Mouse (Mus musculus) embryo, embryonic 10 days (tissue): ENCODE results near the gene Il2rb.
A peak's percentile ranks its signal among the peaks of the same experiment; 100 is the strongest.

Source experiments
- DNase-seq: peaks from one replicate; pipeline ENCODE4 v3.0.0-alpha.2; 2015; ENCODE audit warnings: low spot score

Gene Il2rb

DNA sequence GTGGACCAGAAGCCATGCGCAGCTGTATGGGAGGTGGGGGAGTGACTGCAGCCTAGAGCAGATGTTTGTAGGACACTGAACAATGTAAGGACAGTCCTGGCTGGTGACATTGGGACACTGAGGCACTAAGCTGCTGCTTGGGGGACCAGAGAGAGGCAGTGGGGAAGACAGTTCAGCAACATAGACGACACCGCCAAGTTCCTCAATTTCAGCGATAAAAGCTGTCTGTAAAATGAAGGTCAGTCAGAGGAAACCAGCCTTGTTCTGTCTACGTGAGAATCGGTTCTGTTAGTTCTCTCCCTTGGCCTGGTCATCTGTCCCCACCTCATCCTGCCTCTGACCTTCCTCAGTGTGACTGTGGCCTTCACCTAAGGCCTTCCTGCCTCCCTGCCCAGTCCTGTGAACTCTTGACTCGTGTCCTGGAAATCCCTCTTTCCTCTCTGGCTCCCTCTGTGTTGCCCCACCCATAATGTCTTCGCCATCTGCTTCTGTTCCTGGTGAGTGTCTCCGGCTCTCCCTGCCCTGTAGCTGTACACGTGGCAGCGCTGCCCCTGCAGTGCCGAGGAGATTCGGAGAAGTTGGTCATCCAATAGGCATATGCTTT, 25.1 kb upstream of the Il2rb start:
- DNase-seq: no peak

DNA sequence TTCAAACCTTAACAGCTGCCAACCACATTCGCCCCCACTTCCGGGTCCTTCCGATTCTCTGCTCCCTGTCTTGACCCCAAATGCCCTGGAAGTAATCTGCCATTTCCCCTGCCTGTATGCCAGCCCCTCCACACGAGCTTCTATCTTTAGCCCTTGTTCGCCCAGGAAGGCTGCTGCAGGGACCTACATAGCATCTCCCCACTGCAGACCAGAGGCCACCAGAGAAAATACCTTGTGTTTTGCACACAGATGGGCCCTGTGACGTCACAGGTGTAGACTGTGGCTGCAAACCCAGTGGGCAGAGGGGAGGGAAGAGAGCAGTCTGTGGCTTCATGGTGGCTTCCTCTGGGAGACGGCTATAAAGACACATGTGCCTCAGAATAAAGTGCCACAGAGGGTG, 23.1 kb upstream of the Il2rb start:
- DNase-seq: no peak

DNA sequence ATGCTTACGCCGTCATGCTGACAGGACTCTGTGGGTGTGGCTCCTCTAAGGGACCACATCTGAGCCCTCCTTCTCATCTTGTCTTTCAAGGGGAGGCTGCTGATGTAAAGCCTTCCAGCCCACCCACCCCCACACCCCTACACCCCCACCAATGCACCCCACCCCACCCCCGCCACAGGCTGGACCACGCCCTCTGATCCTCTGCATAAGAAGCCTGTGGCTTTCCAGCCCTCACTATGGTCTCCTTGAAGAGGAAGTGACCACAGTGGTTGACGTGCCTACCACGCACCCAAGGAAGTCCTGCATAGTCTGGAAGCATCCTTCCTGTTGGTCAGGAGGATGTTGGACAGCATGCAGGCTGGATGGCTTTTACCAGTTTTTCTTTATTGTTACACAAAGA, 20.7 kb upstream of the Il2rb start:
- DNase-seq: no peak

DNA sequence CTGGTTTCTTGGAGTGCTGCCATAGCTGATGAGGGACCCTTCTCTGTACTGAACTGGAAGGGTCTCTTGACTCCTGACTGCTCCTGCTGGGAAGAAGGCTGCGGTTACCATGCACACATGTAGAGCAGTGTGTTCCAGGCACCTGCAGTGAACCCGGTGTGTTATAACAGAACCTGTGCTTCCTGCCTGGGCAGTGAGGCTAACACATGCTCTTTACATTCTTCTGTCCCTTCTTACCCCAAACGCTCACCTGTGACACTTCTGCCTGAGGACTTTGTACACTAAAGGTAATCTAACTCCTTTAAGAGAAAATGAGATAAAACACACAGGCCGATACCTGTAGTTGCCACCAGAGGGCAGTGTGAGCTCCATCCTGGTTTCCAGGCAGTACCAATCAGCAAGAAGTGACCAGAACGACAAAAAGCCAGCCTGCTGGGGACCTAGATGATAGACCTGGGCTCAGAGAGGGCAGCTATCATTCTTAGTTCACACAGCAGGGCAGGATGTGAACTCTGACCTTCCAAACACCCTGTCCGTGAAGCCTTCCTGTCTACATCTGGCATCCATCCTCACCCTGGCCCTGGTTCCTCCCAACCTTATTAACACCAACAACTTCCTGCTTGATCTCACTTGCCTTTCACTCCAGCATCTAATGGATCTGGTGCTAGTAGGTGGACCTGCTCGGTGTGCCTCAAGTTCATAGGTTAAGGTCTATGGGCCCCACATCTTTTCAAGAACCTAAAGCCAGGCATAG, 19.5 kb upstream of the Il2rb start:
- peak; percentile 85 for DNase-seq

DNA sequence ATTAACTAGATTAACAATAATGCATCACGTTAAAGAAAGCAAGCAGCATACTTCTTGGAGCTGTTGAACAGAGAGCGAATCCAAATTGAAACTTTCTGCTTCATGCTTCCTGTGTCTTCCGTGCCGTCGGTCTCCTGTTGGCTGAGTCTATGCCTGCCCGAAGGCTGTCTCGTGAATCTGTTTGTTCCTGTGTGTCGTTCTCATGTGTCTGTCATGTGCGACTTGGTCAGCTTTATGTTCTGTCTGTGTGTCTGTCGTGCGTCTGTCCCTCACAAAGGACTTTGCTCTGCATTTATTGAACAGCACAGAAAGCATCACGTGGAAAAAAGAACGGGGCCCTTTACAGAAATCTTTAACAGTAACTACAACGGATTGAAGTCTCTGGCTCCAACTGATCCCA, 17.9 kb upstream of the Il2rb start:
- DNase-seq: no peak

DNA sequence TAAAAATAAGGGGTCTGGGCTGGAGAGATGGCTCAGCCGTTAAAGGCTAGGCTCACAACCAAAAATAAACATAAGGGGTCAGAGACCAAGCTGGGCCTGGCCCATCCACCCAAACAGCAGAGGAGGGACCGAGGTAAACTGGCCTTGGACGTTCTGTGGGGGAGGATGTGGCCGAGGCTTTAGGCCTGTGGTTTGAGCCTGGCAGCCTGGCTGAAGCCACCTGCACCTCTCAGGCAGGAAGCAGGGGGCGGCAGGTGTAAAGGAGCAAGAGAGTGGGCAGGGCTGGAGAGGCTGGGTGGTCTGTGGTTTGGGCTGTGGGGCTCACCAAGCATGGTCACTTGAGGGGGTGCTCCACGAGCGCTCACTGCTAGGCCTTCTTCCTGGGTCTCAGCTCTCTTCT, 16.9 kb upstream of the Il2rb start:
- no peak for DNase-seq

DNA sequence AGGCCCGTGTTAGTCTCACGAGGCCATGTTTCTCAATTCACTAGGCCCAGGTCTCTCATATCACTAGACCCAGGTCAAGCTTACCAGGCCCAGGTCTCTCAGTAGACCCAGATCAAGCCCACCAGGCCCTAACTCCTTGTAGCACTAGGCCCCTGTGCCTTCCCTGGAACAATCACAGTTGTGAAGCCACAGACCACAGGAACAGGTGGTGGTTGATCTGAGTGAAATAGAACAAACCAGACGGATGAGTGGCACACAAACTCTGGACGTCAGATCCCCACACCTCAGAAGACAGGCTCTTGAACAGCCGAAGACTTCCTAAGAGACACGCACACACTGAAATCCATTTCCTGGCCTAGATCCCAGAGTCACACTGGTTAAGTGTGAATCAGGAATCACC, 15.7 kb upstream of the Il2rb start:
- no peak for DNase-seq

DNA sequence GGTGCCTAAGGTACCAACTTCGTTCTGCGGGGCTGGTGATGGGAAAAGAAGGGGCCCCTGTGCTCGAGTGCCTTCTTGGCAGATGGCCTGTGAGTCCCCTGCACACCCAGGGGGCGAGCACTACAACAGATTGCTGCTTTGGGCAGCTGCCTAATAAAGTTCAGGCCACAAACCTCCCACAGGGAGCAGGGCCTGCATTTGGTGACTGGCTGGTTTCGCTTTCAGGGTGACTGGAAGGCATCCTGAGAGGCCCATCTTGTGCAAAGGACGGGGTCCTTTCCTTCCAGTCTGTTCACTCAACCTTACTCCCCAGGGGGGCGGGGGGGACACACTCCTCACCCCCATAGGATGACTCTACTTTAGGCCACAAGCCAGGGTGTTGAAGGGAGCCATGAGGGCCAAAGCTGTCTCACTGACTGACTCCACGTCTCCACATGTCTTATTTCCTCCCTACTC, 15.1 kb upstream of the Il2rb start:
- no peak for DNase-seq

DNA sequence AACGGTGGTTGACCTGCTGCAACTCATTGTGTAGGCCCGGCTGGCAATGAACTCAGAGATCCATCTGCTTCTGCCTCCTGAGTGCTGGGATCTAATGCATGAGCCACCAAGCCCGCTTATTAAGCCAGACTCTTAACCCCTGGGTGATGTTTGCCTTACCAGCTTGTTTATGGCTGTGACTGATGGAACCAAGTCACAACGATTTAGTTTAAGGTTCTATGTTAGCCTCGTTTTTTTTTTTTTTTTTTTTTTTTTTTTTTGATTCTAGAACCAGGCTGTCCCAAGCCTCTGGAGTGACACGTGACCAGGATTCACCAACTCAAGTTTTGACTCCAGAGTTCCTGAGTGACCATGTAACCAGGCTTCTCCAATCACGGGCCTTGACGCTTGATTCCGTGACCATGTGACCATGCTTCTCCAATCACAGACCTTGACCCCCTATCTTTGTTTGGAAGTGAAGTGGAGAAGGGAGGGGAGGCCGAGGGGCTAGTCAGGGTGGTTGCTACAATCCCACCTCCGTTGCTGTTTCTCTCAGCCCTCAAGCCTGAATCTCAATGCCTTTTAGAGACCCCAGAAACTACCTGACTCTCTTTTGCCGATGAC, 14.3 kb upstream of the Il2rb start:
- DNase-seq: peak; percentile 76

DNA sequence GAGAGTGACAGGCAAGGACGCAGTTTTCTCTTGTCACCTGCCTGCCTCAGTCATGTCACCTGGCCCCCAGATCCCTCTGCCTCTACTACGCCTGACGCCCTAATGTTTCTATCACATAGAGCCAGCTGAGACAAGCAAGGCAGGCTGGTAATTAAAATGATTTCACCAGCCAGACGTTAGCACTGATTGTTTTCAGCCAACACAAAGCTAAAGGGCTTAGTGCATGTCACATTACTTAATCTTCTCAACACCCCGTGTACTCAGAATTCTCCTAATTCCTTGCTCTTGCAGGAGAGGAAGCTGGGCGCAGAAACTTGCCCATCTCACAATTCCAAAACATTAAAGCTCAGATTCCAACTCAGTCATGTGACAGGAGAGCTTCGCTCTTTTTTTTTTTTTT, 13.4 kb upstream of the Il2rb start:
- no peak for DNase-seq

DNA sequence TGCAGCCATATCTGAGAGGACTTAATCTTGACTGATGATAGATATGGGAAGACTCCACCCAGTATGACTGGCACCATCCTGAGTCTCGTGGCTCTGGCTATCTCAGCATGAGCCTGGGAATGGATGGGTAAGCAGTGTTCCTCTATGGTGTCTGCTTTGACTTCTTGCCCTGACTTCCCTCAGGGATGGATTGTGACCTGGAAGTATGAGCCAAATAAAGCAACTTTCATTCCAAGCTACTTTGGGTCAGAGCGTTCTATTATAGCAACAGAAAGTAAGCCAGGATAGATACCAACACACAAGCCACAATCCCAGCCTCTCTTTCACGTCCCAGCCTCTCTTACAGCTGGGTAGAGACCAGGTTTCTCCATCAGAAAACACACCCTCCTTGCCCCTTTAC, 10.5 kb upstream of the Il2rb start:
- no peak for DNase-seq

DNA sequence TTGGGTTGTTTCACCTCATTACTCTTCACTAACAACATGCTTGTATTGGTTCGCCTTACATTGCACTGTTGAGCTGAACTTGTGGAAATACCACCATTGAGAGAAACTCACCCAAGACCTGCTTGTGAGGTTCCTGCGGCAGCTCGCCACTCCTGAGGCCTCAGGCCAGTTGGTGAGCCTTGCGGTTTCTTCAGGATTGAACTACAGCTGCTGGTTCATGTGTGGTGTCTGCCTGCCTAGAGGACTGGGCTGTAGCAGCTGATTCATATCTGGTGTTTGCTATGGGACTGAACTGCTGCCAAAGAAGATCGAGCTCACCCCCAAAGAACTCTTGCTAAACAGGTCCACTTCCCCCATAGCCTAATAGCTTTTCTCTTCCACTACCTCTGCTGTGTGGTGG, 9.7 kb upstream of the Il2rb start:
- no peak for DNase-seq

DNA sequence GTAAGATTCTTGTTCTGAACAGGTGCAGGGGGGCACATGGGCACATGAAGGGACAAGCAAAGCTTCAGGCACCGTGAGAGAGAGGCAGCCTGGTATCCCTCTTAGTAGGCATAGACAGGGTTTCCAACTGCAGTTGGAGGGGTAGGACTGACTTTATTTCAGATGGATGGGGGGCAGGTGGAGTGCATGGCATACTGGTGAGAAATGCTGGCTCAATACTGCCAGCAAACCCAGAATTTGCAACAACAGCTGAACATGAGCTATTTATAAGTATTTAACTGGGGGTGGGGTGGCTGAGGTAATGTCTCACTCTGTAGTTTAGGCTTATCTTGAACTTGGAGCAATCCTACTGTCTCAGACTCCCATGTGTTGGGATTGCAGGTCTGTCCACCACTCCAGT, 8.9 kb upstream of the Il2rb start:
- DNase-seq: no peak

DNA sequence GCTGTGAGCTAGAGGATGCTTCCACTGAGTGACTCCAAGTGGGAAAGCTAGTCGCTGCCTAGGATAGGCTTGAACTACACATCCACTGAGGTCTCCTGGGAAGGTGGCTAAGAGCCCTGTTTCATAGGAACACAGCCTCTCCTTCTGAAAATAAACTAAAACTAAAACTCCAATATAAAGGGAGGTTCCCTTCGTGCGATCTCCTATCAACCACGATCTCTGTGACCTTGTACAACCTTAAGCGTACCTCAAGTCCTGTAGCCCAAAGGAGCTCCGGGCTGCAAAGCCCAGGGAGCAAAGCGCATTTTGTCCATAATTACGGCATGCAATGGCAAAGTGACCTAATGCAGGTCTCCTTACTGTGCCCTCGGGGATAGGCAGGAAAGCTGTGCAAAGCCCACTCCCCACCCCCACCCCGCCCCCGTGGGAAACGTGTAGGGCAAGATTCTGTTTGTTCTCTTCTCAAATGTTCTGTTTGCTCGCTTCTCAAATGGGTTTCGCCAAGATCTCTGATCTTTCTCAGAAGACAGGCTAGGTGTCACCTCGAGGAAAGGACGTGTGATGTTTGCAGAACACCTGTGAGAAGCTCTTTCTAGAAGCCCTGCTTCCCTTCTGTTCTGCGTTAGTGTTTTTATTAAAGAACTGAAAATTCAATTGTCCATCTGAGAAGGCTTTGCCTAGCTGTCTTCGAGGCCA, 7.5 kb upstream of the Il2rb start:
- no peak for DNase-seq

DNA sequence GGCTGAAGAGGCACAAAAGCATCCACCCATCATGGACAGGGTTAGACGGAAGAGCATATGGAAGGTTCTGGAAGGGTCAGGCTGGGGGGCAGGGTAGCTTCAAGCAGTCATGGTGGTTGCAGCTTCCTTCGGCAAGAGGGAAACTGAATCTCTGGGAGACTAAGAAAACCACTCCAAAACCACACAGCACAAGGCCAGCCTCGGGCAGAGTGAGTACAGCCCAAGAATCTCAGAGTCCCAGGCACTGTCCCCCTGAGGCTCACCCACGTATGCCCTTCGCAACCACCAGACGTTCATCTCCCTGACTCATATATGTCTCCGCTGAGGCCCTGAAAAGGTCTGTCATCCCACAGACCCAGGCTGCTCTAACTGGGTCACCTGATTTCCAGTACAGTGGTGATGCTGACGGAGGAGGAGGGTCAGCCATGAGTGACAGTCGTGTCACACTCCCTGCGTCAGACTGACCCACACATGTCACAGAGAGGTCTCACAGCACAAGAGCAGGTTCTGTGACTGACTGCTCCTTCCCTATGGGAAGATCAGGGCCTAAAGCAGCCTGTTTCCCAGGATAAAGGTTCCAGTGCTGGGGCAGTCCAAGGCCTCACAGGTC, 1.6 kb downstream of the Il2rb start:
- DNase-seq: no peak

DNA sequence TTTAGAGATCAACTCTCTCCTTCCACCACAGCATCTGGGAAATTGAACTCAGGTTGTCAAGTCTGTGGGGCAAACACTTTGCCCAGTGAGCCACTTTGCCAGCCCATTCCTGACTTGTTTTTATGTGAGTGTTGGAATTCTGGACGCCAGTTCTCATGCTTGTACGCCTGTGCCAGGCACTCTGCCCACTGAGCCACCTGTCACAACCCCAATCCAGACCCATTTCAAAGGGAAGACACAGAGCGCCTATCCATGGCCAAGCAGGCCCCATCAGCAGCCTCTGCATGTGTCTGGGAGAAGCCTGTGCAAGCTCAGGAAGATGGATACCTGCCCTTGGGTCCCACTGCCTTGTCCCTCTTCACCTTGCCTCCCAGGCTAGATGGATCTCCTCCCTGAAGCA, 3.8 kb downstream of the Il2rb start:
- DNase-seq: no peak

DNA sequence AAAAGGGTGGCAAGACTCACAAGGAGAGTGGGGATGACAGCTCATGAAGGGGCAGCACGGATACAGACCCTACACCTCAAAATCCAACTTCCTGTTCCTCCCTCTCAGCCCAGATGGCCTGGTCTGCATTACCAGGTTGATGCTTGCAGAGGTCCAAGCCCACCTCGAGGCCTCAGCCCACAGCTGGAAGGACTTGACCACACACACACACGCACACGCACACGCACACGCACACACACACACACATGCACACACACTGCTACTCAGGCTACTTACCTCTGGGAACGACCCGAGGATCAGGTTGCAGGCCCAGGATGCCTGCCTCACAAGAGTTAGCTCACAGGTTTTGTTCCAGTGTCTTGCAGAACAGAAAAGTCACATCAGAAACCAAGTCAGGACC, 5.2 kb downstream of the Il2rb start:
- DNase-seq: no peak

DNA sequence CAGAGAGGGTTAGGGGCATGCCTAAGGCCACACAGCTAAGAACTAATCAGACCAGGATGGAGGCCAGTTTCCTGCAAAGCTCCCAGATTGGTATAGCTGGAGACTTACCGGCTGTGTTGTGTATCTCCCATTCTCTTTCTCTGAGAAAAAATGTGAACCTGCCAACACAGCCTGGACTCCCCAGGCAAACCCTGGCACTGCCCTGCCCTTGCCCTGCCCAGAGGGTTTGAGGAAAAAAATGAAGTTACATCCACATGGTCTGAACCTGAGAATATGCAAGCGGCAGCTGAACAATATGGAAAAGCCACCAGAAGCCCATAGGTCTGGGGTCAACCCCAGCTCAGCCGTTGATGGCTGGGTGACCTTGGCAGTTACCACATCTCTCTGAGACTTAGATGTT, 5.8 kb downstream of the Il2rb start:
- DNase-seq: no peak

DNA sequence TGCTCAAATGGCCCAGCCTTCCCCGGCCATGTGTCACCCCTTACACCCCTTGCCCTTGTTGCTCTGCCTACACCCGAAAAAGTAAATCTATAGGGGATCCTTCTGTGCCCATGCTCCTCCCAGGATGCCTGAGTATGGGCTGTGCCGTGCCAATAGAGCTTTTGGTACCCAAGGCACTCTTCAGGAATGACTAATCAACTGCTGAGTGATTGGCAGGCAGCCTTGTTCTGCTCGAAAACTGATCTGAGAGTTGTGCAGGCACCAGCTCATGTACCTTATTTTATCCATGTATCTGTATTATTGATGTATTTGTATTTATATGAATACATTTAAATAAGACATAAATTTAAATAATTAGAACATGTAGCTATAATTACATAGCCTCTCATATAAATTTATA, 8.0 kb downstream of the Il2rb start:
- no peak for DNase-seq

DNA sequence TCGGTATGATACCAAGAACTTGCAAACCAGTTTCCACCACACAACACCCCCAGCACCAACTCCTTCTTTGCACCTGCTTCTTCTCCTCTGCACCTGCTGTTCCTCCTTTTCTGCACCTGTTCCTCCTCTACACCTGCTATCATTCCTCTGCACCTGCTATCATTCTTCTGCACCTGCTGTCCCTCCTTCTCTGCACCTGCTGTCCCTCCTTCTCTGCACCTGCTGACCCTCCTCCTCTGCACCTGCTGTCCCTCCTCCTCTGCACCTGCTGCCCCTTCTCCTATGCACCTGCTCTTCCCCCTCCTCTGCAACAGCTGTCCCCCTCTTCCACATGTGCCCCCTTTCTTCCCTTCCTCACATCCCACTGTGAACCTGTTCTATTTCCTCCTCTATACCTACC, 8.5 kb downstream of the Il2rb start:
- no peak for DNase-seq

DNA sequence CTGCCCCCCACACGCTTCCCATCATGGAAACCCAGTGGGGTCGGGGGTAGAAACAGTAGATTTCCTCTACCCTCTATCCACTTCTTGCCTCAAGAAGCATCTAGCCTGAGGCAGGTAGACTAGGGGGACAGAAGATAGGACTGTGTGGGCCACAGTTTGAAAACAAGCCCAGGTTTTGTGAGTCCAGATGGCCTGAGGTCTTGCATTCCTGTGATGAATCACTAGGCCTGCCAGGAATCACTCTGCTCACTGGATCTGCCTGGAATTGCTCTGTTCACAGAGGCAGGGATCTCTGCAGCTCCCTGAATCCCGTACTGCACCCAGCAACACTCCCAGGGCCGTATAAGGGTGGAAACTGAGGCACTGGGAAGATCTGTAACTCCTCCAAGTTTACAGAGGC, 11.8 kb downstream of the Il2rb start:
- DNase-seq: no peak

DNA sequence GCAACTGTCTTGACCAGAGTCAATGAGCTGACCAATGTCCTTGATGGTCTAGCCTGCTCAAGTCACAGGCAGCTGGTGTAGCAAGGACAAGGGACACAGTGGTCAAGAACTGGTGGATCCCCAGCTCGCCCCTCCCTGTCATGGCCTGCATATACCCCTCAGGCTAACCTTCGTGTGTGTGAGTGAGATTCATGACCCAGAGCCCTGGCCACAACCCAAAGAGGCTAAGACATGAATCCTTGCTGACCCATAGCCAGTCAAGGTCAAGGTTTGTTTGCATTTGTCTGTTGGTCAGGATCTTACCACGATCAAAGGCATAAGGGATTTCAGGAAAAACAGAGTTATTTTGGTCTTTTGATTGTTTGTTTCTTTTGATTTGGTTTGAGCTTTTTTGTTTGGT, 12.6 kb downstream of the Il2rb start:
- no peak for DNase-seq
